Mouse (Mus musculus) heart, postnatal 36 days (tissue): ENCODE data around the gene Ensa. TPM values are rescaled to one million over a fixed set of nuclear protein-coding genes. Genes with fewer than 3 reads are reported as not detected.
"Not testable (repeated sequence)": the region's sequence is repeated elsewhere in the genome, so short reads cannot be mapped to it uniquely, and the experiment has no call there.

ENCODE experiments used
- DNase-seq, 2 experiments: peaks; one replicate each; pipeline ENCODE4 v3.0.0; 2021 to 2022
- intact Hi-C: fragments of 180-260 bp; cut with DNase I; formaldehyde crosslinking; loops from one replicate; pipeline ENCODE4 v1.15.1; 2025
- total RNA-seq, 2 experiments: library from RNA; stranded (reverse); gene quantifications; 2 replicates each; pipeline ENCODE4 v1.2.3; 2021

Ensa gene
- total RNA-seq, result 10 to 100 TPM; 73.0 to 75.0 TPM

- DNase-seq, result peak; percentile 93 to 97
- intact Hi-C loops, result loop anchor here (2.0 to 5.0 kb wide), 2 partner anchors 36 to 127 kb away; partner anchors contain the start of gene Golph3l
Measured at GRCm38 (mm10) chr3:95624628-95625503, at the start of gene Ensa. TSS of gene Ensa (plus strand) at chr3:95624993.

DNA sequence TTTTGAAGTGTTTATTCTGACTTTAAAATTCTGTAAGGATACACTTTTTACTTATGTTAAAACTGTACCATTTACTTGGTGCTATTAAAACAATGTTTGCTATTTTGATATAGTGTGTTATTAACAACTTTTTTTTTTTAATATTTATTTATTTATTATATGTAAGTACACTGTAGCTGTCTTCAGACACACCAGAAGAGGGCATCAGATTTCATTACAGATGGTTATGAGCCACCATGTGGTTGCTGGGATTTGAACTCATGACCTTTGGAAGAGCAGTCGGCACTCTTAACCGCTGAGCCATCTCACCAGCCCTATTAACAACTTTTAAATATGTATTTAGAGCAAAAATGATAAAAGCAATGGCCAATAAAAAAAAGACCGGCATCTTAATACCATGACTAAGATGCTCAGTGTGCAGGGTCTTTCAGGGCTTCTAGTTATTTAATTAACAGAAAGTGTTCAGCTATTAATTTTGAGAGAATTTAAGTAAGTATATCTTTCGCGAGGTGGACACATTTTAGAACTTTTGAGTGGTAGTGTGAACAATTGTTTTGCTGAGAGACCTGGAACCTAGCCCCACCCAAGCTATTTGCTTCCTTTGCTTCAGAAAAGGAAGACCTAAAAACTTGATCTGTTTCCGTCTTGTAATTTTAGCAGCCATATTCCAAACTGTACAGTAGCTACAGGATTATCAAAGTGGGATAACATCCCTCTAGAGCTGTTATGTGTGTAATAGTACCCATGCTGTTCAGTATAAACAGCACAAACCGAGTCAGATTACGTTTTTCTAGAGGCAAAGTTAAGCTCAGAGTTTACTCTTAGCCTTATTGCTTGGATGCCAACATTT, 36.8 kb upstream of the Ensa start:
- intact Hi-C loops, result loop anchor here (2.0 kb wide), 1 partner anchor 37 kb away; the partner anchor contains the start of gene Ensa

GRCm38 (mm10) chr3:95588604-95589086, 36.1 kb upstream of the Ensa start, which contains the start of gene Golph3l:
TSS of gene Golph3l (plus strand) at chr3:95588934.
- DNase-seq, result peak; percentile 91 to 92
- intact Hi-C loops, result loop anchor here (2.0 kb wide), 1 partner anchor 36 kb away; the partner anchor contains the start of gene Ensa

More for the DNA sequence above, 36.8 kb upstream of the Ensa start:
- no peak for DNase-seq

DNA sequence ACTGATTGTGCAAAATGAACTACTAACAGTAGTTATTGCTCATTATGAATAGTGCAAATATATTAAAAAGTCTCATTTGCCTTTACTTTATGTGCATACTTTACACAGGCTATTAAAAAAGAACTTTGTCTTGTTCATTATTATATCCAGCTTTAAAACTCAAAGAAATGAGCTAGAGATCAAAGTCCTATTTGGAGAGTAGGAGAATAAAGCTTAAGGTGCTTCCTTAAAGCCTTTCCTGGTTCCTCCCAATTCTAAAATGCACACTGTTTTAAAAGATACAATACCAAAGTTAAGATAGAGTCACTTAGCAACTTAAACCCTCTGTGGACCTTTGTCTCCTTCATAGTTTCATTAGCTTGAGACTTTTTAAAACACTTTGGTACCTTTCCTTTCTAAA, 26.1 kb upstream of the Ensa start:
- intact Hi-C loops, result no loop called here
- no peak for DNase-seq

DNA sequence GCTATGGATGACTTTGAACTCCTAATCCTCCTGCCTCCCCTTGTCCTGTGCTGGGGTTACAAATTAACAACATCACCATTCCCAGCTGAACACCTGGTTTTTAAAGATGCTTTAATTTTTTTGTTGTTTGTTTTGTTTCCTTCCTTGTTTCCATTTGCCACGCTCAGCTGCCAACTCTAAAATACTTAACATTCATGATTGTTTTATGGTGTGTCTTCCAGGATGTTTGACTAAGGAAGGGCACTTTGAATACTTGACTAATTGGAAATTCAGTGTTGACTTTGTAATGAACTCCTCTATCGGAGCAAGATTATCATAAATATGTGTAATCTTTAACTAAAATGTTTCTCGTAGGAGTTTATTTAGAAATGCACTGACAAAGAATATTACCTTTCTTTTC, 23.5 kb upstream of the Ensa start:
- no peak for DNase-seq
- intact Hi-C loops, result no loop called here

DNA sequence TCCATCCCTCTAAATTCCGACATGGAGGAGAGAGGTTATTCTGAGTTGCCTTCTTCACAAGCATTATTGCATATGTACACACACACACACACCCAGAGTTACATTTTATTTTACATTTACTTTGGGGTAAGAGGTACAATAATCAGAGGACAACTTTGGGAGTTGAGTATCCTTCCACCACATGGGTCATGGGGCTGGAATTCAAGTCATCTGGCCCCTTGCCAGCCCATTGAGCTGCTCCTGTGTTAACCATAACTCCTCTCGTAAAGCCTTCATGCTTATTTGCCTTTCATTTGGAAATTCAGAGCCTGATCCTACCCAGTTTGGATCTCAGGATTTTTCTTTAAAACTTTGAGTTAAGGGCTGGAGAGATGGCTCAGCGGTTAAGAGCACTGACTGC, 18.7 kb upstream of the Ensa start:
- intact Hi-C loops, result no loop called here
- no peak for DNase-seq

DNA sequence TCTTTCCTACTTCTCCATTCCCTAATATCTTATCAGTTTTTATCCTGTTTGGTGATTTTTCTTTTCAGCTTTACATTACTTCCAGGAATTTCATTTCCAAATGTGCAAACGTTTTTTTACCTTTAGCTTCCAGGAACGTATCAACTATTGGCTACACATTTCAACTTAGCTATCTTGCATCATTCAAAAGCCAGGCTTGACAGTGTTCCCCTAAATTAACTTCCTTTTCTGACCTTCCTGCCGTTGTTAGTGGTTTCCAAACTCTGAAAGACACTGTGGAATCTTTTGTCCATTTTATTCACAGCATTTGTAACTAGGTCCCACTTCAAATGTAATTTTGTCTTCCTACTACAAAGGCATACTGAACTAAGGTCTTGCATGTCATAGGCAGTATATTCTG, 15.6 kb upstream of the Ensa start:
- intact Hi-C loops, result no loop called here
- no peak for DNase-seq

DNA sequence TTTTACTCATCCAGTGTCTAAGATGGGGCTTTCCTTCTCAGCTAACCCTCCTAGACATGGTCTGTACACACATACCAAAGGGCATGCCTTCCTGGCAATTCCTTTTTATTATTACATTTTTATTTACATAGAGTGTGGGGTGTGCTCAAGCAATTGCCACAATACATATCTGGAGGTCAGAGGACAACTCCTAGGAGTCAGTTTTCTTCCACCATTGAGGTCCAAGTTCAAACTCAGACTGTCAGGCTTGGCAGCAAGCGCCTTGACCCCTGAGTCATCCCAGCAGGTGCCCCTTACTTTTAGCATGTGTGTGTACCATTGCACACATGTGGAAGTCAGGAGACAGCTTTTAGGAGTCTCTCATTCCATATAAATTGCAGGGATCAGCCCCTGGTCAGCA, 10.8 kb upstream of the Ensa start:
- no peak for DNase-seq
- intact Hi-C loops, result no loop called here

DNA sequence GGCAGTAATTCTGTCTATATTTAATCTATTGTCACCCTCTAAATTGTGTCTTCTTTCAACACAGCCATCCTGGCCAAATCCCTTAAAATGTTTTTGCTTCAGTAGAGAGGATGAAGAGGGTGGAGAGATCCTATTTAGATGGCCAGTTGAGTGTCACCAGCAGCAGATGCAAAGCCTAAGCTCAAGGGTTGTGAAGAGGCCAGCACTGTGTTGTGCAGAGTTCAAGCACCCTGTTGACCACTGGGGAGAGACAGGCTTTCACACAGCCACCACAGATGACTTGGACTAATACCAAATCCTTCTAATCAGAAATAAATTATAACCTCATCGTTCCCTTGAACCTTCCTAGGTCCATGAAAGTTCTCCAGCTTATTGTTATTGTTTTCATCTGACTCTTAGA, 6.3 kb upstream of the Ensa start:
- no peak for DNase-seq
- intact Hi-C loops, result loop anchor here (5.0 kb wide), 1 partner anchor 101 kb away; no protein-coding TSS in a partner anchor

DNA sequence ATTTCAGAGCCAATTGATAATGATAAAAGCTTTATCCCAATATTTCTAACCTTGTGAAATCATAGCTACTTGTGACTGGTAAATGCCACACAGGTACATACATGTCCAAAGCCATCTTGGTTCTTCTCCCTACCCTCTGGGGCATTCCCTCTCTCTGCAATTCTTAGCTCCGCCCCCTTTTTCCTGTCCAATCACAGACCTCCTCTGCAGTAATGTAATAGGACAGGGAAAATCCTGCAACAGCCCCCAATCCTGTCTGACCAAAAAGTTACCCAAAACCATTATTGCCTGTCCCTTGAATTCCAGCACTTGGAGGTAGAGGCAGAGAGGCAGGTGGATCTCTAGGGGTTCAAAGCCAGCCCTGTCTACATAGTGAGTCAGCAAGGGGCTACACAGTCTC, 3.6 kb upstream of the Ensa start:
- intact Hi-C loops, result no loop called here
- DNase-seq, result no peak

DNA sequence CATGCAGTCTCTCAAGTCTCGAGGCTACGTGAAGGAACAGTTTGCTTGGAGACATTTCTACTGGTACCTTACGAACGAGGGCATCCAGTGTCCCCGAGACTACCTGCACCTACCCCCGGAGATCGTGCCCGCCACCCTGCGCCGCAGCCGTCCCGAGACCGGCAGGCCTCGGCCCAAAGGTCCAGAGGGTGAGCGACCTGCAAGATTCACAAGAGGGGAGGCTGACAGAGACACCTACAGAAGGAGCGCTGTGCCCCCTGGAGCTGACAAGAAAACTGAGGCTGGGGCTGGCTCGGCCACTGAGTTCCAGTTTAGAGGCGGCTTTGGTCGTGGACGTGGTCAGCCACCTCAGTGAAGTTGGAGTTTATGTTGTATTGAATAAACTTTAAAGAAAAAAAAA, 2.4 kb upstream of the Ensa start:
- DNase-seq, intact Hi-C loops: not testable (repeated sequence)

DNA sequence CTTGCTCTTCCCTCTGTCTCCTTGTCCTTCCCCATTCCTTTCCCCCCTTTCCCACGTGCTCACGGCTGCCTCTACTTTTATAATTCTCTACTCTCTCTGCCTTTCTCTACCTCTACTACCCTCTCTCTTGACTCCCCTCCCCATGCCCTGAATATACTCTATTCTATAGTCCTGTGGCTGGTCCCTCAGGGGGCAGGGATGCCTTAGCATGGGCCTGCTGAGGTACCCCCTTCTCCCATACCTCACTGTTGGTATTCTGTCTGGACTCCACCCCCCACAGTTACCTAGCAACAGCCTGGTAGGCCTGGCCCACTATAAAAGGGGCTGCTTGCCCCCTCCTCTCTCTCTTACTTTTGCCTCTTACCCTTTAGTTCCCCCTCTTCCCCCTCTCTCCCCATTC, 1.2 kb upstream of the Ensa start:
- no peak for DNase-seq
- intact Hi-C loops, result no loop called here

GRCm38 (mm10) chr3:95623991-95624515, 740 bp upstream of the Ensa start:
- intact Hi-C loops, result loop anchor here (2.0 kb wide), 1 partner anchor 35 kb away; the partner anchor contains the start of gene Golph3l
- DNase-seq, result not testable (repeated sequence)

DNA sequence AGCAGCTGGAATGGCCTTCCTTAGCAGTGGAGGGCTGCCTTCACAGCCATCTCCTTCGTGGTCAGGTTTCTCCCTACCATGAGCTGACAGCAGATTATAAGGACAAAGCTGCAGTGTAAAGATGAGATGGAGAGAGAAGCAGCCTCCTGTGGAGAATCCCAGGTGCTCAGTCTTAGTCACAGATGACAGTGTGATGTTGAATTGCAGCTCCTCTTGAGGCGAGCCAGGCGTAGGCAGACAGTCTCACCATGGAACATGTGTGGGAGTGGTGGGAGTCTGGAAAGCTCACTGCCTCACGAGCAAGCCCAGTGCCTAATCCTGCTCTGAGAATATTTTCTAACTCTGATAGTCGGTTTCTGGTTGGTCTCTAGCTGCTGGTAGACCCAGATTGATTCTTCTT, 3.0 kb downstream of the Ensa start:
- intact Hi-C loops, result loop anchor here (5.0 kb wide), 1 partner anchor 125 kb away; no protein-coding TSS in a partner anchor
- DNase-seq, result no peak

DNA sequence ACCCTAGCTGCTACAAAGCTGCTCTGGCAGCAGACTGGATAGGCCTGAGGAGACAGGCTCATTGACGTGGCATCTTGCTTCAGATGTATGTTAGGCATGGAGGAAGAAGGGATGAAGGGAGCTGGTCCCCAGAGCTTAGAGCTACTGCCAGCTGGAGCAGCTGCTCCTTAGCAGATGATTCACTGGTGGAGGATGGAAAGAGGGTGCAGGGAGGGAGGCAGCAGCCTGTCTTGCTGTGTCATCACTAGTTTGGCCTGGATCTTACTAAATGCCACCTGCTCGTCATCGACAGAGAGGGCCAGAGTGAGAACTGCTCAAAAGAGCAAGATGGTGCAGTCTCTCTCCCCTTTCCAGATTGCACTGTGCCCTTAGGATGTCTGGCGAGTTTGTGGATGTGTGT, 5.0 kb downstream of the Ensa start:
- intact Hi-C loops, result loop anchor here (5.0 kb wide), 1 partner anchor 123 kb away; no protein-coding TSS in a partner anchor
- no peak for DNase-seq

- intact Hi-C loops, result no loop called here
- no peak for DNase-seq
Measured at GRCm38 (mm10) chr3:95630856-95631255, 6.1 kb downstream of the Ensa start.

- intact Hi-C loops, result no loop called here
- no peak for DNase-seq
Measured at GRCm38 (mm10) chr3:95631304-95631703, 6.5 kb downstream of the Ensa start.

DNA sequence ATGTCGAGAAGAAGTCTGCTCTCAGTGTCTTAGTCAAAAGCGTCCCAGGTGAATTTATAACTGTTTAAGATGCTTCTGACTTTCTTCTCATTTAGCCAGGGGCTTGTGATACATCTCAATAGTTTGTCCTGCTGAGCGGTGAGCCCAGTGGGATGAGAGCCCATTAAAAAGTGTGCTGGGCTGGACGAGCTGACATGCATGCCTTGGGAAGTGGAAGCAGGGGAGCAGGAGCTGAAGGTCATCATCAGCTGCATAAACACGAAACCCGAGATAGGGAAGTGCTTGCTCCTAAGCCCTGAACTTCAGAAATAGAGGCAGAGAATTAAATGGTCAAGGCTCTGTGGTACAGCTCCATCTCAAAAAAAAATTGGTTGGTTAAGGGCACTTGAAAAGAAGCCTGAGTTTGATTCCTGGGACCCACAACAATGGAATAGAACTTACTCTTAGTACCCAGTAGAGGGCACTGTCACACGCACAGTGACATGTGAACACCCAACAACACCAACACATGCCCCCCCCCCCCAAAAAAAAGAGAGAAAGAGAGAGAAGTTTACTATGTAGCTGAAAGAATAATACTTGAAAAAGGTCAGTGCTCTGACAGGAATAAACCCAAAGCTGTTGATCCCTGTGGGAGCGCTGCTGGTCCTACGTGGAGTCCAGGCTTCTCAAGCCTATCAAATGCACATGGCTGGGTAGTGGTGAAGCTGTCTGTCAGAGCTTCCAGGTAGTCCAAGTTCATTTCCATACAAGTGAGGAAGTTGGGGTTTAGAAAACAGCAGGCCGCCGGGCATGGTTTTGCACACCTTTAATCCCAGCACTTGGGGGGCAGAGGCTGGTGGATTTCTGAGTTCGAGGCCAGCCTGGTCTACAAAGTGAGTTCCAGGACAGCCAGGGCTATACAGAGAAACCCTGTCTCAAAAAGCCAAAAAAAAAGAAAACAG, 8.1 kb downstream of the Ensa start:
- intact Hi-C loops, result loop anchor here (1.0 to 2.0 kb wide), 2 partner anchors 42 to 70 kb away; no protein-coding TSS in a partner anchor
- peak in 1 of 2 experiments; percentile 53 for DNase-seq

DNA sequence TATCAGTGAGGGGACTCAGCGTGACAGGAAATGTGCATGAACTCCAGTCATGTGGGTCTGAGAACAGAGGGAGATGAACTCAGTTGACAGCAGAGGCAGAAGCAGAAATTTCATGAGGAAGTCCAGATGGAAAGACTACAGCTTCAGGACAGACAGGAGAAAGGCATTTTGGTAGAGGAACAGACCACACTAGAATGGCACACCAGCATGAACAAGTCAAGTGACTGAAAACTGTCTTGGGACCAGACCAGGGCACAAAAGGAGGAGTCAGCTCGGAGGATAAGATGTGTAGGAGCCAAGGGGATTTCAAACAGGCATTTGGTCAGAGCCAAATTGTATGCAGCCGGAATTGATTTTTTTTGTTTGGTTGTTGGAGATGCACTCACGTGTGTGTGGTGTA, 10.8 kb downstream of the Ensa start:
- intact Hi-C loops, result loop anchor here (2.0 kb wide), 1 partner anchor 135 kb away; no protein-coding TSS in a partner anchor
- DNase-seq, result no peak
